Mouse (Mus musculus) embryonic facial prominence, embryonic 11.5 days (tissue): ENCODE data around the gene Olfr1395. TPM values are rescaled to one million over a fixed set of nuclear protein-coding genes. Genes with fewer than 3 reads are reported as not detected.
A peak's percentile ranks its signal among the peaks of the same experiment; 100 is the strongest.

Source experiments
- ATAC-seq: fragments of 200-750 bp; cut with Nextera tagmentation; replicated peaks from 2 replicates; pipeline ENCODE4 v1.8.0; 2017; ENCODE audit warnings: low read depth; ENCODE audit not compliant: insufficient number of reproducible peaks, low FRiP score, low TSS enrichment
- DNase-seq: peaks from one replicate; pipeline ENCODE4 v3.0.0-alpha.2; 2015; ENCODE audit warnings: low spot score
- H3K27ac ChIP-seq: fragments of 300-500 bp; sonication (generic); replicated peaks from 2 replicates; pipeline ENCODE4 v1.5.1; 2014; ENCODE audit warnings: mild to moderate bottlenecking, low read depth, low read length, control low read depth
- H3K27me3 ChIP-seq: fragments of 300-500 bp; sonication (generic); 2 replicates; pipeline ENCODE4 v1.6.1; 2014; ENCODE audit warnings: mild to moderate bottlenecking, low read length, moderate library complexity, mixed read lengths; ENCODE audit not compliant: control insufficient read depth, insufficient read depth
- H3K36me3 ChIP-seq: fragments of 300-500 bp; sonication (generic); replicated peaks from 2 replicates; pipeline ENCODE4 v1.6.1; 2014; ENCODE audit warnings: low read depth, mild to moderate bottlenecking, low read length, moderate library complexity, mixed read lengths; ENCODE audit not compliant: control insufficient read depth, insufficient read depth
- H3K4me1 ChIP-seq: fragments of 300-500 bp; sonication (generic); 2 replicates; pipeline ENCODE4 v1.6.1; 2014; ENCODE audit warnings: low read length, mixed read lengths; ENCODE audit not compliant: control insufficient read depth, insufficient read depth
- H3K4me2 ChIP-seq: fragments of 300-500 bp; sonication (generic); 2 replicates; pipeline ENCODE4 v1.6.1; 2014; ENCODE audit warnings: low read depth, mild to moderate bottlenecking, control low read depth, low read length, moderate library complexity
- H3K4me3 ChIP-seq: fragments of 300-500 bp; sonication (generic); 2 replicates; pipeline ENCODE4 v1.5.1; 2014; ENCODE audit warnings: low read depth, low read length, control low read depth
- H3K9ac ChIP-seq: fragments of 300-500 bp; sonication (generic); replicated peaks from 2 replicates; pipeline ENCODE4 v1.6.1; 2014; ENCODE audit warnings: mild to moderate bottlenecking, control low read depth, low read length
- H3K9me3 ChIP-seq: fragments of 300-500 bp; sonication (generic); replicated peaks from 2 replicates; pipeline ENCODE4 v1.6.1; 2016; ENCODE audit warnings: mild to moderate bottlenecking, low read length, inconsistent platforms, mixed read lengths; ENCODE audit not compliant: control insufficient read depth
- WGBS: fragments of 180-500 bp; shearing (Covaris S2); extraction: QIAGEN DNeasy Blood & Tissue Kit; methylation state at CpG from one replicate; pipeline ENCODE4 v1.1.7; 2014; 5-methylcytosine and 5-hydroxymethylcytosine counted together
- polyA plus RNA-seq: library from polyadenylated mRNA; unstranded; fragments of >200 nt; fragmentation: Nextera tagmentation; extraction: Ambion mirVana; gene quantifications from 2 replicates; pipeline ENCODE4 v1.2.1, GENCODE M21; 2014

Olfr1395 gene
- polyA plus RNA-seq, 1 experiment from 2014 or later, result not detected

GRCm38 (mm10) chr11:49107650-49108537 is 34.2 kb upstream of the Olfr1395 start:
- Histone ChIP-seq H3K4me2 (no peak overlapping the region), H3K4me1 (no peaks in the 10 kb centered on the region), H3K27ac (no peak overlapping the region), H3K4me3 (no peak overlapping the region), H3K27me3 (no peaks in the 10 kb centered on the region), H3K9ac (no peak overlapping the region), H3K36me3 (no peaks in the 10 kb centered on the region), H3K9me3 (no peaks in the 10 kb centered on the region)
- DNase-seq, result no peak
- 47% methylated on average over 10 of the region's 10 CpGs for WGBS
- no peak for ATAC-seq

- no peak overlapping the region for H3K4me2 ChIP-seq
- H3K9me3 ChIP-seq, result no peaks in the 10 kb centered on the region
- no peaks in the 10 kb centered on the region for H3K36me3 ChIP-seq
- 30% methylated on average over 1 of the region's 1 CpGs for WGBS
- H3K4me3 ChIP-seq, result no peak overlapping the region
- no peaks in the 10 kb centered on the region for H3K4me1 ChIP-seq
- H3K9ac ChIP-seq, result no peak overlapping the region
- H3K27me3 ChIP-seq, result no peaks in the 10 kb centered on the region
- DNase-seq, result peak; percentile 59
- ATAC-seq, result no peak
- no peak overlapping the region for H3K27ac ChIP-seq
These were observed 33.2 kb upstream of the Olfr1395 start for GRCm38 (mm10) chr11:49108833-49109232.

GRCm38 (mm10) chr11:49111000-49111399 is 31.1 kb upstream of the Olfr1395 start:
- Histone ChIP-seq H3K4me1 (no peaks in the 10 kb centered on the region), H3K27me3 (no peaks in the 10 kb centered on the region), H3K27ac (no peak overlapping the region), H3K4me3 (no peak overlapping the region), H3K36me3 (no peaks in the 10 kb centered on the region), H3K9ac (no peak overlapping the region), H3K4me2 (no peak overlapping the region), H3K9me3 (no peaks in the 10 kb centered on the region)
- no peak for DNase-seq
- ATAC-seq, result no peak
- WGBS, result 67% methylated on average over 1 of the region's 1 CpGs

DNA sequence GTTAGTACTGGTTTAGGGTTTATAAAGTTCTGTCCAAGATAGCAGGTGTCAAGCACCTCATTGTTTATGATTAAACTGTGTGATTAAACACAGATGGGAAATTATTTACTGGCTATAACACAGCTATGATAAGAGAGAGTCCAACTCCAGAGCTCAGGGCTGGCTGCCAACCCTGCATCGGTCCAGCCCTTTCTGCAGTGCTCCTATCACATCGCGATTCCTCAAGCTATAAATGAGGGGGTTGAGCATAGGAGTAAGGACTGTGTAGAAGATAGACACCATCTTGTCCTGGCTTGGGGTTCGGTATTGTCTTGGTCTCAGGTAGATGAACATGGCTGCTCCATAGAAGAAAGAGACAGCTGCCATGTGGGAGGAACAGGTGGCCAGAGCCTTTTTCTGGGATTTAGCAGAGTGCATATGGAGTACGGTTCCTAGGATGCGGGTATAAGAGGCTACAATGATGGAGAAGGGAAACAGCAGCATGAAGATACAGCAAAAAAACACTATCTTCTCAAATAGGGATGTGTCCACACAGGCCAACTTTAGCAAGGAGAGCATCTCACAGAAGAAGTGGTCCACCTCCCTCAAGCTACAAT is 29.4 kb upstream of the Olfr1395 start:
- no peak overlapping the region for H3K4me2 ChIP-seq
- DNase-seq (no peak), ATAC-seq (no peak)
- no peak overlapping the region for H3K27ac ChIP-seq
- no peaks in the 10 kb centered on the region for H3K4me1 ChIP-seq
- H3K9me3 ChIP-seq, result no peaks in the 10 kb centered on the region
- no peaks in the 10 kb centered on the region for H3K36me3 ChIP-seq
- no peaks in the 10 kb centered on the region for H3K27me3 ChIP-seq
- H3K4me3 ChIP-seq, result no peak overlapping the region
- WGBS, result 91% methylated on average over 6 of the region's 6 CpGs
- H3K9ac ChIP-seq, result no peak overlapping the region

DNA sequence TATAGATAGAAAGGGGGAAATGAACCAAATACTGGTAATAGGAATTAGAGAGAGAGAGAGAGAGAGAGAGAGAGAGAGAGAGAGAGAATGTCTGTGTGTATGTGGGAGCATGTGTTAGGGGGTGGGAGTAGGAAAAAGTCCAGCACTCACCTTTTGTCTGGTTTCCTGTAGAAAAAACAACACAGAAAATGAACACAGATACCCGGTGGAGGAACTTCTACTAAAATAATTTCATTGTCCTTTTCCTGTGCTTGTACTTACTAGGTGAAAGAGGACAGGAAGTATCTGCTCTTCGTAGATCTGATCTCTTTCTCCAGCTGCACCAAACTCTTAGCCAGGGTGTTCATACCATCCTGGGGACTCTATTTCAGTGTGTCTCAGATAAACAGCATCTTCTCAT is 27.9 kb upstream of the Olfr1395 start:
- Histone ChIP-seq H3K4me1 (no peaks in the 10 kb centered on the region), H3K9ac (no peak overlapping the region), H3K4me3 (no peak overlapping the region), H3K27me3 (no peaks in the 10 kb centered on the region), H3K4me2 (no peak overlapping the region), H3K36me3 (no peaks in the 10 kb centered on the region), H3K27ac (no peak overlapping the region), H3K9me3 (no peaks in the 10 kb centered on the region)
- ATAC-seq (no peak), DNase-seq (no peak)
- WGBS, result 69% methylated on average over 2 of the region's 2 CpGs

DNA sequence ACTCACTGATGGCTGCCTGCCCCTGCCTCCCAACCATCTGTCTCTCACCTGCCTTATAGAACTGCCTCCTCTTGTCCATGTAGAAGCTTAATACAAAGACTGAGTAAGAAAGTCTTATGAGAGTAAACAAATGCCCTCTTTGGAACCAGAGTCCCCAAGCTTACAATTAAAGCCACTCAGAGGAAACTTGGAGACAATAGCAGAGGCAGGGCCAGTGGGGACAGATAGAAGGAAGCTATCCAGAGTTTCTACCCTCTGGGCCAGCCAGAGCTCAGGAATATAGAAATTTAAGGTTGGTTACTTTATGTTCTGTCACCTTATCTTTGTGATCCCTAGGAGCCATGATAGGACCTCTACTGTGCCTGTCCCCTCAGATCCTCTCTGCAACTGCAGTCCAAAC is 27.3 kb upstream of the Olfr1395 start, which contains the start of gene Olfr1396:
Gene Olfr1396 (minus strand): TSS at position 101 of the 400 bp plus-strand sequence.
- ATAC-seq (no peak), DNase-seq (no peak)
- H3K4me1 ChIP-seq, result no peaks in the 10 kb centered on the region
- H3K36me3 ChIP-seq, result no peaks in the 10 kb centered on the region
- no peak within 1 kb of the TSS for H3K4me2 ChIP-seq
- H3K4me3 ChIP-seq, result no peak within 1 kb of the TSS
- no peaks in the 10 kb centered on the region for H3K9me3 ChIP-seq
- H3K27ac ChIP-seq, result no peak within 1 kb of the TSS
- H3K9ac ChIP-seq, result no peak within 1 kb of the TSS
- H3K27me3 ChIP-seq, result no peaks in the 10 kb centered on the region

DNA sequence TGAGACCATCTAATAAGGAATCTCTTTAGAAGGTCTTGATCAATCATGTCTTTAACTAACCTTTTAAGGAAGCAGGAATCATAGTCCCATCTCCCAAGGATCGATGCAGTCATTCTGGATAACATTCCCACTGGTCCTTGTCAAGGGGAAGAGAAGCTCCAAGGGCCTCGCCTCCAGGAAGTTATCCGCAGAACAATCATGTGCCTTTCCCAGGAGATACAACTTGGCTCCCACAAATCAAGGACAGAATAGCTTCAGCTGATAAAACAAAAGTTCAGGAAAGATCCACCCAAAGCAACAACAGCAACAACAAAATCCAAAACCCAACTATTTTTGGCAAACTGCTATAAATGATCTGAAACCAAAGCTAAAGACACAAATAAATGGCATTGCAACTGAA is 22.4 kb upstream of the Olfr1395 start:
- no peak overlapping the region for H3K4me2 ChIP-seq
- H3K4me3 ChIP-seq, result no peak overlapping the region
- no peaks in the 10 kb centered on the region for H3K4me1 ChIP-seq
- no peaks in the 10 kb centered on the region for H3K9me3 ChIP-seq
- H3K36me3 ChIP-seq, result no peaks in the 10 kb centered on the region
- ATAC-seq, result no peak
- no peak overlapping the region for H3K27ac ChIP-seq
- no peaks in the 10 kb centered on the region for H3K27me3 ChIP-seq
- 81% methylated on average over 3 of the region's 3 CpGs for WGBS
- H3K9ac ChIP-seq, result no peak overlapping the region
- DNase-seq, result no peak

DNA sequence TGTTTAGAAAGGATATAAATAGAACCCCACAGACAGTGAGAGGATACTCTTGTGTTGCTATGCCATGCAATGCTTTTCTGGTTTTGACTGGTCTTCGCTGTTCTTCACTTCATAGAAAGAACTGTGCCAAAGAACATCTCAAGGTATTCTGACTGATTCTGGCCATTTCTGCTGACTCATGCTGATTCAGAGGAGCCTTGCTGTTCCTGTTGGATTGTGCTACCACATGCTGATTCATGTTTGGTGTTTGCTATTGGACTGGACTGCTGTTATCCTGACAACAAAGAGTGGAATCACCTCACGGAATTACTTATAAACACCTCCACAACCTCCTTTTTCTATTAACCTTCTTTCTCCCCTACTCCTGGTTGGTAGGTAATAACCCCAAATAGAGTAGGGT is 17.9 kb upstream of the Olfr1395 start:
- 81% methylated on average over 2 of the region's 2 CpGs for WGBS
- Histone ChIP-seq H3K4me2 (no peak overlapping the region), H3K9me3 (no peaks in the 10 kb centered on the region), H3K27me3 (no peaks in the 10 kb centered on the region), H3K36me3 (no peaks in the 10 kb centered on the region), H3K4me1 (no peaks in the 10 kb centered on the region), H3K4me3 (no peak overlapping the region), H3K9ac (no peak overlapping the region), H3K27ac (no peak overlapping the region)
- DNase-seq, result no peak
- ATAC-seq, result no peak
